Mouse (Mus musculus) T-helper 2 cell (primary cell): ENCODE measurements around the gene Hmg20a.

Source experiments
- in situ Hi-C: fragments of 300-600 bp; cut with MboI, MseI; formaldehyde crosslinking; loops from one replicate; pipeline ENCODE4 v1.15.1; 2025; ENCODE audit warnings: high pct_unique_total_duplicates

Gene Hmg20a

DNA sequence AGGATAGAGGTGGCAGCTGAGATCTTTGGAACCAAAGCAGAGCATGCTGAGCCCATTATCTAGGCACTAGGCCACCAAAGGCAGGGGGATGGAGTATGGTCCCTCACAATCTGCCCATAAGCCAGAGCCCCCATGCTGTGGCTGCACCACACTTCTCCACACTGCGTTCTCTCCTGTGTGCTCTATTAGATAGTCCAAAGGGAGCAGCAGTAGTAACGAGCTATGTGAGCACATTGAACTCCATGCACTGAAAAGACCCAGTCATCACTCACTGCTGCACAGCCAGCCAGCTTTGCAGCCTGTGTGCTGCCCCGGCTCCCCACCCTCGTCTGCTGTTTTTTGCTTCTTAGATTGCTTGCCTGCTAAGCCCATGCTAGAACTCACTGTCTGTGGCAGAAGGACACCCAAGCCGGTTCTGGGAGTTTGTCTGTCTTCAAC lies 77.4 kb downstream of the Hmg20a start:
- in situ Hi-C loops: no loop called here

DNA sequence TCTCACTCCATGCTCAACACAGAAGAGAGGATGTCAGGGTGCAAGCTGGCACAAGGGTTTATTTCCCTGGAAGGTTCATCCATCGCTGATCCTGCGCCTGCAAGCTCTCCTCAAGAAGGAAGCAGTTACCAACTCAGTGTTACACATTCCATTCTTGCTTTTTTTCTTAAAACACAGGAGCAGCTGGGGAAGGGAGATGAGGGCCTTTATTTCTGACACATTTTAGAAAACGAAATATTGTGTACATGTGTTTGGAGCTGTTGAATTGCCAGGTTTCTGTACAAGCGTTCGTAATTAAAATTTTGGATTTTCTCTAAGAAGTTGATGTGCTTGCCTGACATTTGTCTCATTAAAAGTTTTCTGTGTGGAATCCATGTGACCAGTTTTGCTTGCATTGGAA lies 78.2 kb downstream of the Hmg20a start:
- in situ Hi-C loops: no loop called here

DNA sequence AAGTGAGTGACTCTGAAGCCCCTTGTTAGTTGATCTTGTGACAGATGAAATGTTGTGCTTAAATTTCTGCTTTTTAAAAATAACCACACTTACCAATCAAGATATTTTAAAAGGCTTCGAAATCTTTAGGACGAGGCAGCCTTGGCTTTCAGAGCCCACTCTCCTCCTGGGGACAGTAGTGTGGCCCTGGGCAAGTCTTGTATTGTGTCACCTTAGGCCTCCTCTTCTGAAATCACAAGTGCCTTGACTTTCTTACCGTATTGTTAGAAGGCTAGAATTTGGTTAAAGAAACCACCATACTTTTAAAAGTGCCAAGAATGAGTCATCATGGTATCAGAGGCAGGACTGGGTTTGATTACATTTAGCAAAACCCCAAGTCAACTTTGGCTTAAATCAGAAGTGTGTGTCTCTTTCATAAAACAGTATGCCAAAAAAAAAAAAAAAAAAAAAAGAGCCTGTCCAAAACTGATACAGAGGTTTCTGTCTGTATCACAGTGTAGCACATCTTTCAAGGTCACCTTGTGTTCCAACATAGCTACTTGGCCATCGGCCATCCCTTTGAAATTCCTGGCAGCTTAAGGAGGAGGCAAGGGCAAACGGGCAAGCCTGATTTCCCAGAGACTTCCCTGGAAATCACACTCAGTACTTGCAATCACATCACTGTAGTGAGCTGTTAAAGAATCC lies 78.9 kb downstream of the Hmg20a start:
- in situ Hi-C loops: no loop called here

DNA sequence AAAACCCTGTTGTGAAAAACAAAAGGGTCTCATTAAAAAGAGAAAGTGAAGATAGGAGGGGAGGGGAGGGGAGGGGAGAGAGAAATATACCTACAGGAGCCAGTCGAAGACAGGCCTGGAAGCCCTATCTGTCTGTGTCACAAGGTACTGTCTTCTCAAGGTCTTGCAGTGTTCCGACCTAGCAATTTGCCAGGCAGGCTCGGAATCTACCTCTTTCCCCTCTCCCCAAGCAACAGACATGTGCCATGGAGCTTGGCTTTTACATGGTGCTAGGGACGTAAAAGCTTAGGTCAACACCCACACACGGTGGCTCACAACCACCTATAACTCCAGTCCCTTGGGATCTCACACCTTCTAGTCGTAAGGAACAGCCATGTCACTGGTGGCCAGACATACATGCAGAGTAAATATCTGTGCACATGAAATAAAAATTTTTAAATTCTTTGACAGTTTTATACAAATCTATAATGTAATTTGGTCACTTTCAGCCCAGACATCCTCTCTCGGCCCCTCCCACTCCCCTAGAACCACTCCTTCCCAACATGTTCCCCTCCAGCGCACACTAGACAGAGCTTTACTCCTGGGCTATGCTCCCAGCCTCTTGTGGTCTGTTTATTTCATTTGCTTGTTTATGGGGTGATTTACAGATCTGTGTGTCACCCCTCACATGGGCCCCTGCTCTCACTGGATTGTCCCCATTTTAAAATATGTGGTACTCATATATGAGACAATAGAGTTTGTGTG lies 81.1 kb downstream of the Hmg20a start:
- in situ Hi-C loops: no loop called here

DNA sequence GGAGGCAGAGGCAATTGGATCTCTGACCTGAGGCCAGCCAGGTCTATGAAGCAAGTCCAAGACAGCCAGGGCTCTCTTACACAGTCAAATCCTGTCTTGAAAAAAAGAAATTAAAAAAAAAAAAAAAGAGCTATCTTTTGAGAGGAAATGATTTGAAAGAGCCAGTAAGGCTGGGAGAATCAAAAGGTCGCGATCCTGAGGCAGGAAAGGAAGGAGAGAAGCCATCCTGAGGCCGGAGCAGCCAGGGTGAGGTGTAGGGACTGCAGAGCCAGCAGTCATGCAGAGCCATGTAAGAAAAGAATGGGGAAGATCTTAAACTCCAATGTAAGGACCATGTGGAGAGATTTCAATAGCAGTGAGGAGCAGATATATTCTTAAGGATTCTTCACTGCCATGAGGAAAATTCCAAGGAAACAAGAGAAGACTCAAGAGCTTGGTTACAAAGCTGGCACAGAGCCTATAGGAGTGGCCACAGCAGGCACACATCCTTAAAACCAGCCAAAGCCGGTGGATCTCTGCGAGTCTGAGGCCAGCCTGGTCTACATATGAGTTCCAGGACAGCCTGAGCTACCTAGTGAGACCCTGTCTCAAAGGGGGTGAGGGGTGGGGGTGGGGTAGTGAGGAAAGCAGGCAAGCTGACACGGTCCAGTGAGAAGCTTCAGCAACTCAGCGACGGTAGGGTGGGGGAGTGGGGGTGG lies 82.6 kb downstream of the Hmg20a start:
- in situ Hi-C loops: no loop called here

DNA sequence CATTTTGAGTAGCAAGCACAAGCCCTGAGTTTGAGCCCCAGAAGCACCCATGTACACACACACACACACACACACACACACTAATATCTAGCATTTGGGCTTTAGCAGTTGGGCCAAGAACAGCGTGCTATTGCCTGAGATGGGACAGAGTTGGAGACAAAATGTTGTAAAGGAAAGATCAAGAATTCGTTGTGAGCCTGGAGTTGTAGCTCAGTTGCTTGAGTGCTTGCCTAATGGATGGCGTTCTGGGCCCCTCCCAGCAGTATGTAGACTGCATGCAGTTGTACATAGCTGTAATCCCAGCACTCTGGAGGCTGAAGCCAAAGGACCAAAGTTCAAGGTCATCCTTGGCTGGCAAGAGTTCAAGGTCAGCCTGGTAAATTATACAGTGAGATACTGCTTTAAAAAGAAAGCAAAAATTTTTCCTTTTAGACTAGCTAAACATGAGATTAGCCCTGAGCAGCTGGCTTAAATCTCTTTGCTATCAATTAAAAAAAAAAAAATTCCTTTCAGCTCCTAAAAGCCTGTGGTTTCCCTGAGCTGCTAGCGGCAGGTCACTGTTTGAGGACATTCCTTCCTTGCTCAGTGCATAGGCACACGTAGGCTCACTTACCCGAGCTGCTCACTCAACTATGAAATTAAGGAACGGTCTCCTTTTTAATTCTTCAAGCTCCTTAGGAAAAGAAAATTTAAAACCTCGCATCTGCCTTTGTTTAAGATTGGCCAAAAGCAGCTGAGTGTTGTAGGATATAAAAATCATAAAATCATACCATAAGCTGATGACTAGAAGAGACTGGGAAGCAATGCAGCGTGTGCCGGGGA lies 83.5 kb downstream of the Hmg20a start:
- in situ Hi-C loops: no loop called here

DNA sequence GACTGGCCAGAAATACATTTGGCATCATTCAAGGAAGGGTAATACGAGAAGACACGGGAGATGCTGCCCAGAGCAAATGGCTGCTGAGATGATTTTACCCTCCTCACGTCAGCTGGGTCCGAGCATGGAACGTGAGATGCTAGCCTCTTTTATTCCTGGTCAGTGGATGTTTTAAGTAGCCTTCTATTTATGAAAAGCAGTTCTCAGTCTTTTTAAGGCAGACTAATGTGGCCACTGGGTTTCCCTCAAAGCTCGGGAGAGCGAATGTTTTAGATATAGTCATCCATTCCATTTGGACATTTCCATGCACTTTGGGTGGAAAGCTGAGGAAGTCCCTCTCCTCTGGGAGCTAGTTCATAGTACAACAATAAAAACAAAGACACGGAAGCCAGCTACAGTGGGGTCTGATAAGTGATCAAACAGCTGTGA lies 84.1 kb downstream of the Hmg20a start:
- in situ Hi-C loops: no loop called here

DNA sequence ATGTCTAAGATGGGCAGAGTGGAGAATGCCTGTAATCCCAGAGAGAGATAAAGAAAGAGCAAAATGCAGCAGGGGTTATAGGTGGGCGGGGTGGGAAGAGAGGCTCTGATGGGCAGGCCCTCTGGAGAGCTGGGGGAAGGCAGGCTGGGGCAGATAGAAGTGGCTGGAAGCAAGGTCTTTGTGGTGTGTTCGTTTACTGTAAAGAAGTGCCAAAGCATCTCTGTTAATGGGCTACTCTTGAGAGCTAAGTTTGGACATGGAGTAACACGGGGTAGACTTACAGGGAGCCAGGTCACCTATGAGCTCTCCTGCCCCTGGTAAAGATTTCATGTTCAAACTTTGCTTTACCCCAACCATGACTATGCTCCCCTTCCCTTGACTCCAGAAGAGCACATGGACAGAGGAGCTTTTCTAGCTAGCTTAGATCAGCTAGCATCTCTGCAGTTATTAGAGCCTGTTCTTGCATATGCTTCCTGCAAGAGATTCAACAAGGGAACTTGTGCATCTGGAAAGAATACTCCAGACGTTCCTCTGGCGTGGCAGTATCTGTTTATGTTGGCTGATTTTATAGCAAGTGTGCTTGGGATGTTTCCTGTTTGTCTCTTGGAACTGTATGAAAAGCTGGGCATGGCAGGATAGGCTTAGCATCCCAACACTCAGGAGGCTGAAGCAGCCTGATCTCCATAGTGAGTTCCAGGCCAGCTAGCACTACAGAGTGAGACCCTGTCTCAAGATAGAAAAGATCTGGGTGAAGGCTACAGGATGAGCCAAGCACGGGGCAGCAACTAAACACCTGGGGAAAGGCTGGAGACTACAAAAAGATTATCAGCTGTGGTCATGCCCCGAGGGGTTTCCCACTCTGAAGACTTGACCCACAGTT lies 85.5 kb downstream of the Hmg20a start:
- in situ Hi-C loops: no loop called here

DNA sequence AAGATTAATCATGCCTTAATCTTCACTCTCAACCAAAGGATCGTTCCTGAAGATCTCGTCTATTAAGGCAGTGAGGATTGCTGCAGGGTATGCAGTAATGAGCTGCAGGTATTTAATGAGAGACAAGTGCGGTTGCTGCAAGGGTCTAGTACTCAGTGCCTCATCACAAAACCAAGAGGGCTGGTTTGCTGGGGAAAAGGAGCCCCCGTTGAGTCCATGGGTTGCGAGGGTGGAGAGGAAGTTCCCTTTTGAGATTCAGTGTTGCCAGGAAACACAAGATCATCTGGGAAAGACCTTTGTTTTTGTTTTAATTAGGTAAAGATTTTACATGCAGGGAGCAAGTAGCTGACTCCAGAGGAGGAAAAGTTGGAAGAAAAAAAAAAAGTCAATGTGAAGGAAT lies 86.1 kb downstream of the Hmg20a start:
- in situ Hi-C loops: no loop called here

DNA sequence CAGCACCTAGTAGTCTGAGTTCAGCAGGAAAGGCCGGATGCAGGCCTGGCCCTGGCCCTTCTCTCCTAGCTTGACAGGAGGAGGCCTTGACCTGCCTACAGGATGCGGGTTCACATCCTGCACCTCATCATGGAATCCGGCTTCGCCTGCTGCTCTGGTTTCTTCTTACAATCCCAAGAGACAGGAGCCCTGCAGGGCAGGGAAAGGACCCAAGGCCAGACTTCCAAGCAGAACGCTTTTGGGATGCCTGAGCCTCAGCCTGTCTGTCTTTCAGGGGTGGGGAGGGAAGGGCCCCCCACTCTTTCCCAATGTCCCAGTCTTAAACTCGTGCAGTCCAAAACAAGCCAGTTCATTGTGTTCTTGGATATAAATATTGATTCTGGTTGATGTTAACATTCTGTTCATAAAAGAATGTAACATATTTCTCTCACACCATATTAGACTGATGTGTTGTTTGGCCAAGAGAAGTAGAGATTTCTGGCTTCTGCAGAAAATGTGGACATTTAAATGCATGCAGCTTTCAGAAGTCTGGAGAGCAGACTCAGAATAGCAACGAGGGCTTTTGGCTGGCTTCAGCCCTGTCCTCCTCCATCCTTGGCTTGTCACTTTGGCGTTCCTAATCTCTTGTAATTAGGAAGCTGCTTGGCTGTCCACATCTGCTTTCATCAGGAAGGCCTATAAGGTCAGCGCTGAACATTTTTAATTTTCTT lies 86.8 kb downstream of the Hmg20a start:
- in situ Hi-C loops: loop anchor here (5.0 kb wide), 1 partner anchor 83 kb away; no protein-coding TSS in a partner anchor

DNA sequence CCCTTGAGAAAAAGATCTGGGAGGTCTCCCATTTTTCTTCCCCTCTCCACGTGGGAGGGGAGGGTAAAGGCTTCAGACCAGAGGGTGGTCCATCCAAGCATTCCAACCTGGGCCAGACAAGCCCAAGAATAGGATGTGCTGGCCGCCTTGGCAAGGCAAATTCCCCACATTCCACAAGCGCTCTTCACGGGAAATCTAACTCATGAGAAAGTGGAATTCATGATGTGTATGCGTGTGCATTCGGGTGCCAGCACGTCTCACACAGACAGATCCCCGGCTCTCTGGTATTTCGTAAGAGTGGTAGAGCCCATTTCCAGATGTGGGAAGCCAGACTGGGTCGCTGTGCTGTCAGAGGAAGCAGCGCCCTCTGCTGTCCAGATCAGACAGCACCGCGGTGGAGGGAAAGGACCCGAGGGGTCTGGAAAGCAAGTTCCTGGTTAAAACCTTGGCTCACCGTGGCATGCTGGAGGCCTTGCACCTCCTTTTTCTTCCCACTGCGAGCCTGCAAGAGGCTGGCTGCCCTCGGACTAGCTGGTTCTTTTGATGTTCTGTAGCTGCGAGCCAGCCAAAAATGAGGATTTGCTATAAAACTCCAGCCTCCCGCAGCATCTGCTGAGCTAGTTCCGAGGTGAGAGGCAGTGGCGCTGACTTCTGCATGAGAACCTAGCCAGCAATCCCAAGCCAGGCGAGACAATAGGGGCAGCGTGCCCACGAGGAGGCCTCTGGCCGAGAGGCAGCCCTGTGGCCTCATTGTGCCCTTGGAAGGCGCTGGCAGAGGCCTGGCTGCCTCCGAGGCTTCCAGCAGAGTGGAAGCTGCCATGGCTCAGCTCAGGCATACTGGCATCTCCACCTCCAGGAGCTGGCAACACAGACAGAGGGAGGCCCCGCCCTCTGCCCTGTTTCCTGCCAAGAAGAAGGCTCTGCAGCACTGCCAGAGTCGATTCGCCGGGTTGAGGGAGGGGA lies 87.7 kb downstream of the Hmg20a start:
- in situ Hi-C loops: loop anchor here (5.0 kb wide), 1 partner anchor 84 kb away; no protein-coding TSS in a partner anchor

DNA sequence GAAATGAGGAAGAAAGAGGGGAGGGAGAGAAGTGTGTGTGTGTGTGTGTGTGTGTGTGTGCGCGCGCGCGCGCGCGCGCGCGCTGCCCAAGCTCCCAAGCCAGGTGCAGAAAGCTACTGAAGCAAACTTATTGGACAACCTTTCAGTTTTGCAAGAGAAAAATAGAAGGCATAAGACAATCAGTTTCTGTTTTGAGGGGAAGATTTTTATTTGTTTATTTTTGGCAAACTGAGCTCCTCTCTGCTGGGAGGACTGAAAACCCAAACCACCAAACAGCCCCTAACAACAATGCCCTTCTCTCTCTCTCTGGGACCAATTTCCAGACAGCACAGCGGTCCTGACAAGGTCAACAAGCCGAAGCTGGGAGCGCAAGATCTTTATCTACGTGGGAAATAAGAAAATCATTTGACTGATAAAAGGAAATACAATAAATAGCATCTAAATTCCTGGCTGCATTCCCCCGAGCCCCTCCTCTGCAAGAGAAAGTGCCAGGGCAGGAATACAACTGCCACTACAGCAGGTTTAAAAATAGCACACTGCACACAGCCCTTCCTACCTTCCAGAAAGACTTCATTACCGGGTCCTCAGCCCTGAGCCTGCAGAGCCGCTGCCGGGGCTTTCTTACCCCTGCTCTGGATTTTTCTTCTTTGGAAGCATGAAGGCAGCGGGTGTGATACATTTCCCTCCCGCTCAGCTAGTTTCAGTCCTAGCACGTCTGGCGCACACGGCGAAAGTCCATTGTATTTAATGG lies 88.7 kb downstream of the Hmg20a start:
- in situ Hi-C loops: loop anchor here (5.0 kb wide), 1 partner anchor 85 kb away; no protein-coding TSS in a partner anchor

DNA sequence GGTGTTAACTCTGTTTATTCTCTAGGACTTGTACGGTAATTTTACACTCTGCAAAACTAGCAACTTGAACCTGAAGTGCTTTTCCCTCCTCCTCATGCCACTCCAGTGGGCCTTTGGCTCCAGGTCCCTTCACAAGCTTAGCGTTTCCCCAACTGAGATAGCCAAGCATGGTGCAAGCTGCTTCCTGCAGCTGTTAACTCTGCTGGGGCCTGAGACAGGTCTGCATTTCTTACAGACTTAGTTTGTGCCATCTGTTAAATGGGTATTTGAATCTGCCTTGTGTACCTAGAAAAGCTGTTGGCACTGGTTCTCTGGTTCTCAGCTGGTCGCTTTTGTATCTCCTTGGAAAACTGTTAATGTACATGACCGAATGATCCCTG lies 89.3 kb downstream of the Hmg20a start:
- in situ Hi-C loops: loop anchor here (5.0 kb wide), 1 partner anchor 85 kb away; no protein-coding TSS in a partner anchor

DNA sequence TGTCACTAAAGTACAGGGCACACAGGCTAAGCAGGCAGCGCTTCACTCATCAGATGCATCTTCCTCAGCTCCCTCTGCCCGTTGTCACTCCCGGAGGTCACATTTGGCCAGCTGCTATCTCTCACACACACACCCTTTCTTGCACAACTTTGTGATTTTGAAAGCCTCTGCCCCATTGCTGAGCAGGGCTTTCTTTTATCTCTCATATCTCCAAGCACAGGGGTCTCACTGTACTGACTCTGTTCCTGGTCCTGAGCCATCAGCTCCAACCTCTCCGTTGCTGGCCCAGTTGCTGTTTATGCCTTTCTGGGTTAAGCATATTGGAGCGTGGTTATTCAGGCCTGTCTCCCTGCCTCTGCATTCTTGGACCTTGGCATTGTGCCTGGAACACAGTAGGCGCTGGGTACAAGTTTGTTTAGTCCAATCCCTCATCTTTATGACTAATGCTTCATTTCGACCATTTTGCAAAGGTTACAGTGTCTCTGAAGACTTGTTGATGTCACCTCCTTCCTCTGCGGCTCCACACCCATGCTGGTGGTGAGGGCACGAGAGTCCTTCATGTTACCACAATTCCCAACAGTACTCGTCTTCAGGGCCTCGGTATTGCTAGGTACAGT lies 90.5 kb downstream of the Hmg20a start:
- in situ Hi-C loops: loop anchor here (5.0 kb wide), 1 partner anchor 87 kb away; no protein-coding TSS in a partner anchor

DNA sequence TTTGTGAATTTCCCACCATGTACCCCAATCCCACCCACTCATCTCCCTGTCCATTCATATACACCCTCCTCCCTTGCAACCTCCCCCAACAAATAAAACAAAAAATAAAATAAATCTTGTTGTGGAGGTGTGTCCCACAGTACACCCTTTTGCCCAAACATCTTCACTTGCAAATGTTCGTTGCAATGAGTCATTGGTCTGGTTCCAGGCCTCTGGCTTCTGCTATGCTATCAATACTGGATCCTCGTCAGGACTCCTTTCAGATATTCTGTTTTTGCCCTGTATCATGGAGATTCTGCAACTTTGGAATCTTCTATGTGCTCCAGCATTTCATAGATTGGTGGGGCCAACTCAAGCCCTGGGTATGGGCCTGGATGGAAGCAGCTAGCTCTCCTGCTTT lies 91.9 kb downstream of the Hmg20a start:
- in situ Hi-C loops: no loop called here

DNA sequence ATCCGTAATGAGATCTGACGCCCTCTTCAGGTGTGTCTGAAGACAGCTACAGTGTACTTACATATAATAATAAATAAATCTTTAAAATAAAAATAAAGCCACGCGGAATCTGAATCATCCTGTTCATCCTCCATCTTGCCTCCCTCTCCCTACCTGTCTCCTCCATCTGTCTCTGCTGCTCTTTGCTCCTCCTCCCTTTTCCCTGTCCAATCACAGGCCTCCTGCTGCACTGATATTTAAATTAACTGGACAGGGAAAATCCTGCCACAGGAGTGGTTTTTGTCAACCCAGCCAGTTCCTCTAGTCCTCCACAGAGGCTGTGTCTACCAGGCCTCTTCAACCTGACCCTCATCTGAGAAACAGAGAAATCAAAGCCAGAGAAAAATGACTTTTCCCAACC lies 94.1 kb downstream of the Hmg20a start:
- in situ Hi-C loops: no loop called here

DNA sequence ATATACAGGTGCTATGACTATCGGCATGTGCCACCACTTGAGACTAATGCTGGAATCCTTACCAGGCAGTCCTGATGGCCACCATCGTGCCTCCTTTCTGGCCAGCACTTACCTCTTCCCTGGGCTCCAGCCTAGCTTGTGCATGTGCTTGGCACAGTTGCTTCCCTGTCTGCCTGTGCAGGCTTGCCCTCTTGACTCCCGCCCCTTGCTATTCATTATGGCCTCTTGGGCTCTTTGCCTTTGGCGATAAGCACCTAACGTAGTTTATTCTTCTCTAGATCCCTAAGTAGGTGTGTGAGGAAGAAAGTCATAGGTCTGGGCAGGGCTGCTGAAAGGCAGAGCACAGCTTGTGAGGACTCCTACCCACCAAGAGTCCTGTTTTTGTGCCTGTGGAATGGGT lies 96.7 kb downstream of the Hmg20a start:
- in situ Hi-C loops: no loop called here

DNA sequence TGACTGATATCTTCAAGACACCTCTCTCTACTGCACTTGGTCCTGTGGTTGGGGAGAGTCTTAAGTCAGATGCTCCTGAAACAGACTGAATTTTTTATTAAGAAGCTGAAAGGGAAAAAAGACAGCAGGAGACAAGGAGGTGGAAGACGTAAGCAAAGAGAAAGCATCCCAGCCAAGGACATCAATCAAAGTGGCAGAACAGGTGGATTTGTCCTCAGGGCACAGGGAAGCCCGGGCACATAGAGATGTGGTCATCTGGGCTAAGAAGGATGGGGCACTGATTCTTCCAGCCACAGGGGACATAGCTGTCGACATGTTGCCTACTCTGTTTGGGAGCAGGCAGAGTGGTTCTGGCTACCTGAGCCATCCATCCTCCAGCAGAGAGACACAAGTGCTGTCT lies 97.8 kb downstream of the Hmg20a start:
- in situ Hi-C loops: no loop called here
